Mouse (Mus musculus) CH12.LX (cell line): ENCODE data around the gene Engase. TPM values are rescaled to one million over a fixed set of nuclear protein-coding genes. Genes with fewer than 3 reads are reported as not detected.

ENCODE experiments used
- DNase-seq: peaks from one replicate; pipeline ENCODE4 v3.0.0-alpha.2; 2013; ENCODE audit errors: extremely low read depth
- H3K27ac ChIP-seq: 2 replicates; pipeline ENCODE4 v1.5.1; 2012; ENCODE audit warnings: low read depth, mild to moderate bottlenecking, control low read depth, moderate library complexity; ENCODE audit not compliant: insufficient read depth
- H3K27me3 ChIP-seq: replicated peaks from 2 replicates; pipeline ENCODE3; 2012; ENCODE audit warnings: inconsistent platforms
- H3K36me3 ChIP-seq, 2 experiments: replicated peaks in 1 of 2; 2 replicates each; pipeline versions ENCODE3 to v1.6.1; 2012; ENCODE audit warnings: inconsistent platforms in 1 of 2, low read length in 1 of 2, mild to moderate bottlenecking in 1 of 2, mixed read lengths in 1 of 2, moderate library complexity in 1 of 2; ENCODE audit not compliant: control insufficient read depth in 1 of 2, insufficient read depth in 1 of 2
- H3K4me1 ChIP-seq, 2 experiments: 2 replicates each; pipeline ENCODE4 v1.6.1; 2012; ENCODE audit warnings: inconsistent platforms in 1 of 2, moderate library complexity in 1 of 2; ENCODE audit not compliant: insufficient read depth in 2 of 2, control insufficient read depth in 1 of 2
- H3K4me2 ChIP-seq: 2 replicates; pipeline ENCODE4 v1.6.1; 2012; ENCODE audit warnings: low read depth, mild to moderate bottlenecking, control low read depth; ENCODE audit not compliant: poor library complexity, insufficient read depth, severe bottlenecking
- H3K4me3 ChIP-seq, 3 experiments: fragments of 150-350 bp in 1 of 3; sonication (generic) in 1 of 3; replicated peaks in 1 of 3; 2 replicates each; pipeline versions ENCODE3 to v1.5.1; 2011 to 2012; ENCODE audit warnings: low read depth in 2 of 3, low read length in 2 of 3, mild to moderate bottlenecking in 2 of 3, moderate library complexity in 2 of 3, control low read depth in 1 of 3, improper control_type of control experiment in 1 of 3, inconsistent platforms in 1 of 3, mixed read lengths in 1 of 3; ENCODE audit not compliant: poor library complexity in 1 of 3
- H3K79me2 ChIP-seq: replicated peaks from 2 replicates; pipeline ENCODE4 v1.6.1; 2012; ENCODE audit warnings: mild to moderate bottlenecking, moderate library complexity; ENCODE audit not compliant: control insufficient read depth, poor library complexity, insufficient read depth, severe bottlenecking; ENCODE audit errors: extremely low read depth
- H3K9ac ChIP-seq: 2 replicates; pipeline ENCODE4 v1.6.1; 2012; ENCODE audit warnings: low read depth, mild to moderate bottlenecking, control low read depth, moderate library complexity; ENCODE audit not compliant: insufficient read depth
- H3K9me3 ChIP-seq: replicated peaks from 2 replicates; pipeline ENCODE3; 2012; ENCODE audit warnings: low read length, inconsistent platforms, mixed read lengths
- CHD1 ChIP-seq: IDR thresholded peaks from 2 replicates; pipeline ENCODE4 v1.6.1; 2012; ENCODE audit warnings: low read depth, low read length, improper control_type of control experiment, inconsistent platforms
- CHD2 ChIP-seq: IDR thresholded peaks from 2 replicates; pipeline ENCODE4 v1.6.1; 2011; ENCODE audit warnings: low read length, improper control_type of control experiment
- EP300 ChIP-seq: IDR thresholded peaks from 2 replicates; pipeline ENCODE4 v1.6.1; 2011; ENCODE audit warnings: low read length, improper control_type of control experiment
- MAFK ChIP-seq: IDR thresholded peaks from 2 replicates; pipeline ENCODE4 v1.6.1; 2011; ENCODE audit warnings: low read length, improper control_type of control experiment; ENCODE audit not compliant: insufficient replicate concordance
- MXI1 ChIP-seq: IDR thresholded peaks from 2 replicates; pipeline ENCODE4 v1.6.1; 2011; ENCODE audit warnings: mild to moderate bottlenecking, low read depth, low read length, improper control_type of control experiment
- NELFE ChIP-seq: IDR thresholded peaks from 2 replicates; pipeline ENCODE4 v1.6.1; 2011; ENCODE audit warnings: low read depth, low read length, improper control_type of control experiment
- PAX5 ChIP-seq: IDR thresholded peaks from 2 replicates; pipeline ENCODE4 v1.6.1; 2012; ENCODE audit warnings: low read length, inconsistent platforms, mixed read lengths
- POLR2A ChIP-seq: IDR thresholded peaks from 2 replicates; pipeline ENCODE4 v1.6.1; 2011; ENCODE audit warnings: low read depth, mild to moderate bottlenecking, improper control_type of control experiment, low read length
- POLR2AphosphoS2 ChIP-seq: IDR thresholded peaks from 2 replicates; pipeline ENCODE4 v1.6.1; 2011; ENCODE audit warnings: low read depth, low read length, improper control_type of control experiment
- RCOR1 ChIP-seq: conservative IDR thresholded peaks from 2 replicates; pipeline ENCODE4 v1.6.1; 2012; ENCODE audit warnings: low read depth, mild to moderate bottlenecking, inconsistent platforms, low read length, improper control_type of control experiment
- SIN3A ChIP-seq: IDR thresholded peaks from 2 replicates; pipeline ENCODE4 v1.6.1; 2012; ENCODE audit warnings: low read length, improper control_type of control experiment, inconsistent platforms
- SMC3 ChIP-seq: IDR thresholded peaks from 2 replicates; pipeline ENCODE4 v1.6.1; 2011; ENCODE audit warnings: low read depth, low read length, improper control_type of control experiment
- TCF12 ChIP-seq: IDR thresholded peaks from 2 replicates; pipeline ENCODE4 v1.6.1; 2014; ENCODE audit warnings: low read depth, mild to moderate bottlenecking, inconsistent platforms, low read length, improper control_type of control experiment
- UBTF ChIP-seq: IDR thresholded peaks from 2 replicates; pipeline ENCODE4 v1.6.1; 2012; ENCODE audit warnings: low read depth, mild to moderate bottlenecking, inconsistent platforms, low read length, improper control_type of control experiment, moderate library complexity
- USF2 ChIP-seq: conservative IDR thresholded peaks from 2 replicates; pipeline ENCODE4 v1.6.1; 2011; ENCODE audit warnings: low read depth, low read length, improper control_type of control experiment
- ZC3H11A ChIP-seq: IDR thresholded peaks from 2 replicates; pipeline ENCODE4 v1.6.1; 2012; ENCODE audit warnings: low read depth, mild to moderate bottlenecking, inconsistent platforms, low read length, improper control_type of control experiment
- ZNF384 ChIP-seq: IDR thresholded peaks from 2 replicates; pipeline ENCODE4 v1.6.1; 2012; ENCODE audit warnings: low read depth, low read length, improper control_type of control experiment, inconsistent platforms
- dilution Hi-C: fragments of 300-500 bp; cut with MboI; formaldehyde crosslinking; loops from 2 replicates; pipeline ENCODE4 v1.14.3; 2020; ENCODE audit warnings: low sequenced_read_pairs; ENCODE audit not compliant: extremely low pct_unique_long_range_greater_than_20kb, extremely low pct_ligation_motif_present
- in situ Hi-C: fragments of 300-500 bp; cut with MboI; formaldehyde crosslinking; loops from 3 replicates; pipeline ENCODE4 v1.14.3; 2019; ENCODE audit warnings: low sequenced_read_pairs, low pct_ligation_motif_present, low pct_unique_long_range_greater_than_20kb, mixed read lengths
- polyA plus RNA-seq: library from polyadenylated mRNA; unstranded; fragments of >175 nt; gene quantifications from 2 replicates; pipeline ENCODE4 v1.2.1, GENCODE M21; 2012; ENCODE audit warnings: low read depth; ENCODE audit not compliant: insufficient read length
- total RNA-seq, 2 experiments: library from RNA; depleted of rRNA; stranded (reverse); fragments of 300-350 nt in 1 of 2; fragments of >200 nt in 1 of 2; gene quantifications; 2 replicates each; pipeline ENCODE4 v1.2.3; 2012 to 2014

The Engase gene
- total and polyA plus RNA-seq, 3 experiments: 7.0 to 12.1 (median 9.7) TPM

DNA sequence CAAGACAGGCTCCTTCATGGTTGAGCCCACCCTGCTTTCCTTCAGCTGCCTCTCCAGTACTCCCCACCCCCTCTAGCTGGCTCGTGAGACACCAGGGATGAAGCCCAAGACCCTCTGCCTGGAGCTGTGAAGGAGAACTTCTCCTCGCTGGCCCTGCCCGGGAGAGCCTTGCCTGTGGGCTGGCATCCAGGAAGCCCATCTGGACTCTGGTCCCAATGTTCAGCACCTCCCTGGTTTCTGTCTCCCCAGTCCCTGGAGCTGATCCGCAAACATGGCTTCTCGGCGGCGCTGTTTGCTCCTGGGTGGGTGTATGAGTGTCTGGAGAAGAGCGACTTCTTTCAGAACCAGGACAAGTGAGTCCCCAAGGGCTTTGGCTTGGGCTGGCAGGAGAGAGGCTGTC lies 7.5 kb downstream of the Engase start:
- TF ChIP-seq POLR2A: no peak
- no peak for TF ChIP-seq ZNF384
- no peak for TF ChIP-seq SMC3
- no peak for TF ChIP-seq CHD2
- TF ChIP-seq, all 38 proteins: peak for 0
- Histone ChIP-seq H3K9ac (no peak overlapping the region), H3K79me2 (no peaks in the 10 kb centered on the region), H3K9me3 (no peaks in the 10 kb centered on the region), H3K4me3 (no peak overlapping the region), H3K27me3 (no peaks in the 10 kb centered on the region), H3K27ac (no peak overlapping the region), H3K4me1 (peaks cover 4 to 5% of the 10 kb centered on the region in 2 experiments; a peak in 2 of 4 replicates), H3K4me2 (no peak overlapping the region), H3K36me3 (peaks cover 55 to 85% of the 10 kb centered on the region in 2 experiments)
- dilution Hi-C loops: no loop called here
- no peak for DNase-seq
- in situ Hi-C loops: loop anchor here (5.0 kb wide), 1 partner anchor 37 kb away; no protein-coding TSS in a partner anchor

DNA sequence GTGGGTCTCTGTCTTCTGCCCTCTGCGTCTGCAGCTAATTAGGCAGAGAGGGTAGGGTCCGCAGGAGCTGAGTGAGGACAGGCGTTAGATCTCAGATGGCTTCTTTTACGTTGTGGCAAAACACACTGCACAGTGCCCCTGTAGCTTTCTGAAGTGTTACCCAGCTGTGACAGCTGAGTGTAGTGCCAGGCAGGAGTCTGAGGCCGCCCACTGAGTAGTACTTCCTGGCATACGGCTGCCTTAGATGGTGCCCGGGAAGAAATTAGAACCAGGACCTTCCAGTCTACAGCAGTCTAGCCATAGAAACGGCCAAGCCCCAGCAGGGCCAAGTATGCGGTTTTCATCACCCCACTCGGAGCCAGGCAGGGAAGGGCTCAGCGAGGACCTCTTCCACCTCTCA lies 8.7 kb downstream of the Engase start:
- dilution Hi-C loops (no loop called here), in situ Hi-C loops (no loop called here)
- H3K4me3 ChIP-seq: no peak overlapping the region
- no peak overlapping the region for H3K4me2 ChIP-seq
- no peaks in the 10 kb centered on the region for H3K9me3 ChIP-seq
- H3K4me1 ChIP-seq: peaks cover 4 to 5% of the 10 kb centered on the region in 2 experiments; a peak in 2 of 4 replicates
- H3K79me2 ChIP-seq: no peaks in the 10 kb centered on the region
- peaks cover under 1% of the 10 kb centered on the region for H3K27me3 ChIP-seq
- peaks cover 55 to 78% of the 10 kb centered on the region in 2 experiments for H3K36me3 ChIP-seq
- TF ChIP-seq MAFK: no peak
- TF ChIP-seq TCF12: no peak
- no peak for TF ChIP-seq EP300
- no peak for TF ChIP-seq USF2
- TF ChIP-seq POLR2AphosphoS2: no peak
- no peak for TF ChIP-seq NELFE
- no peak for TF ChIP-seq RCOR1
- no peak for TF ChIP-seq PAX5
- no peak for TF ChIP-seq SIN3A
- no peak for DNase-seq
- H3K9ac ChIP-seq: no peak overlapping the region
- H3K27ac ChIP-seq: no peak overlapping the region

DNA sequence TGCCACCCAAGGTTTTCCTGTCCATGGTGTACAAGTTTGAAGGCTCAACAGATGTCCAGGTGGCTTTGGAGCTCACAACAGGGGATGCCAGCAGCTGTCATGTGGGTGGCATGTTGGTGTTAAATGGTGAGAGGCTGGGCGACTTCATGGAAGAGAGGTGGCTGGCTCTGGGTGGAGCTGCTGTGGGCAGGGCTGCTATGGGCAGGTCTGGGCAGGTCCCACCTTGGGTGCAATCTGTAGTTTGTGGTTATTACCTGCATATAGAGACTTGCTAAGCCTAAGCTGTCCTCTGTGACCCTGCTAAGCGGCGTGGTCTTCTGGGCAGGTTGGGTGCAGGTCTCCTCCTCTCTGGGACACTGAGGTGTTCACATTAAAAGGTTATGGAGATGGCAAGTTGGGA lies 9.2 kb downstream of the Engase start:
- no peak for DNase-seq
- Histone ChIP-seq H3K9me3 (no peaks in the 10 kb centered on the region), H3K27ac (no peak overlapping the region), H3K9ac (no peak overlapping the region), H3K79me2 (no peaks in the 10 kb centered on the region), H3K4me3 (no peak overlapping the region), H3K27me3 (peaks cover 4% of the 10 kb centered on the region), H3K4me1 (peaks cover 4 to 5% of the 10 kb centered on the region in 2 experiments; a peak in 2 of 4 replicates), H3K36me3 (peaks cover 55 to 78% of the 10 kb centered on the region in 2 experiments), H3K4me2 (no peak overlapping the region)
- dilution Hi-C loops: no loop called here
- in situ Hi-C loops: no loop called here
- no peak for TF ChIP-seq SMC3
- no peak for TF ChIP-seq CHD1
- no peak for TF ChIP-seq MXI1
- no peak for TF ChIP-seq ZC3H11A
- no peak for TF ChIP-seq UBTF
